Mouse (Mus musculus): Measurements from ENCODE around the gene Tssc4.

The Tssc4 gene

DNA sequence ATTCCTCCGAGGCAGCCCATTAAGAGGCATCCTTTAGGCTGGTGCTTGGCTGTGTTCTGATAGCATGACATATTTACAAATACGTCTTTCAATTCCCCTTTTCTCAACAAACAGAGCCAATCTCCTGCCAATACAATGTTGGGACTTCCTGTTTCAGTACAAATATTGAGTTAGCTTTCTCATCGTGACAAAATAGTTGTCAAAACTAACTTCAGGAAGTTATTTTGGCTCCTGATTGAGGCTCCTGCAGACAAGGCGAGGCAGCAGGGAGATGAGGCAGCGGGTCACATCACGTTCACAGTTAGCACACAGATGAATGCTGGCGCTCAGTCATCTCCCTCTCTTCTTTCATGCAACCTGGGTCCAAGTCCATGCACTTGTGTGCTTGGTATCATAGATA is 22.7 kb upstream of the Tssc4 start:
- DNase-seq, result no peak

GRCm38 (mm10) chr7:143049331-143049730 is 19.7 kb upstream of the Tssc4 start:
- DNase-seq, result no peak

DNA sequence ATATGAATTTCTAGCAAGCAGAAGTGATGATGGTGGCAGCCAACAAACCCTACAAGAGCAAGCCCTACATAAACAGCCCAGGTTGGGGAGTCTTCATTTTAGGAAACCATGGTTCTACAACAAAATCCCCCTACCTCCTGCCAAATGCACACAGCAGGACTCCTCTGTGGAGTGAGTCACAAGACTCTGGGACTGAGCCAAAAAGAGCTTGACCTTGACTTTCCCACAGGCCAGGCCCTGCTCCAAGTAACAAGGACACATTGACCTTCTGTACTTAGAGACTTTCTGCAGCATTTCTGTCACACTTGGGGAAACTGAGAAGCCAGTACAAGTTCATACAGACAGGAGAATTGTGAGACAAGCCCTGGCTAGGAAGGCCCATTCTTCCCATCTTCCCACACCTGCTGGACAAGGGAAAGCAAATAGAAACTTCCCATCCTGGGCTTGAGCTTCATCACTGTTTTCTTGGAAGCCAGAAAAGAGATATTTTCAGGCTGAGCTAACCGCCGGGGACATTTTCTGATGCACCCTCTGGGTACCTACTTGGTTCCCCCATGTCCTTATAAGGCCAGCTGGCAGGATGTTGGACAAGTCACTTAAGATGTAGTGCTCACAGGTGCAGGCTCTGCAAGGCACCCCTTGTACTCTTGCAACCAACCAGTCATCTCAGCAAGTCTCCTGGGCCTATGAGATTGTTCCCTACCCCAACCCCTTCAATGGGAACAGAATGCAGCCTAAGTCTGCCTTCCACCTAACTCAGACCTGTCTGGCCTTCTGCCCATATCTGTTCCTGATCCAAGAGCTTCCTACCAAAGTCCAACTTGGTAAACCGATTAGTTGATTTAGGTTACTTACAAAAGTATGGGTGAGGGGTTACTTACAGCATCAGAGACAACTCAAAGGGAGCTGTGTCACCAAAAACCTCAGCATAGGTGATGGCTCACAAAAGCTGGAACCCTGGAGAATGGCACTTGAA is 18.9 kb upstream of the Tssc4 start:
- DNase-seq, result no peak

- no peak for DNase-seq
Observed at GRCm38 (mm10) chr7:143051316-143051715, 17.7 kb upstream of the Tssc4 start.

DNA sequence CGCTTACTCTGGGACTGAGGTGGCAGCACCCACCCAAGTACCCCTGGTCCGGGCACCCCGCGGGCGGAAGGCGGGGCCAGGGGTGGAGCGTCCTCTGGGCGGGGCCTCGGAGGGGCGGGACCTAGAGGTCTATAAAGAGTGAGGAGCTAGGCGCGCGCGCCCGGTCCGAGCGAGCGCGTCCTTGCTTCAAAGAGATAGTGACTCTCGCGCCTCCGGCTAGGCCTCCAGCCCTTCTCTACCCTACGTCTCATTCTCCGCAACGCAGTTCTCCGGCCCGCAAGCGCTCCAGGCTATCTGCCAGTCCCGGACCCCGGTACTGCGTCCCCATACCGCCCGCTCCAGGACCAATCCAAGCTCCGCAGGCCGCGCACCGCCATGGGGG is 16.4 kb upstream of the Tssc4 start, which contains the start of gene Cd81:
Cd81 (plus strand) TSS at position 114 of the 382 bp plus-strand sequence.
- DNase-seq, result peak; percentile 90 to 94

DNA sequence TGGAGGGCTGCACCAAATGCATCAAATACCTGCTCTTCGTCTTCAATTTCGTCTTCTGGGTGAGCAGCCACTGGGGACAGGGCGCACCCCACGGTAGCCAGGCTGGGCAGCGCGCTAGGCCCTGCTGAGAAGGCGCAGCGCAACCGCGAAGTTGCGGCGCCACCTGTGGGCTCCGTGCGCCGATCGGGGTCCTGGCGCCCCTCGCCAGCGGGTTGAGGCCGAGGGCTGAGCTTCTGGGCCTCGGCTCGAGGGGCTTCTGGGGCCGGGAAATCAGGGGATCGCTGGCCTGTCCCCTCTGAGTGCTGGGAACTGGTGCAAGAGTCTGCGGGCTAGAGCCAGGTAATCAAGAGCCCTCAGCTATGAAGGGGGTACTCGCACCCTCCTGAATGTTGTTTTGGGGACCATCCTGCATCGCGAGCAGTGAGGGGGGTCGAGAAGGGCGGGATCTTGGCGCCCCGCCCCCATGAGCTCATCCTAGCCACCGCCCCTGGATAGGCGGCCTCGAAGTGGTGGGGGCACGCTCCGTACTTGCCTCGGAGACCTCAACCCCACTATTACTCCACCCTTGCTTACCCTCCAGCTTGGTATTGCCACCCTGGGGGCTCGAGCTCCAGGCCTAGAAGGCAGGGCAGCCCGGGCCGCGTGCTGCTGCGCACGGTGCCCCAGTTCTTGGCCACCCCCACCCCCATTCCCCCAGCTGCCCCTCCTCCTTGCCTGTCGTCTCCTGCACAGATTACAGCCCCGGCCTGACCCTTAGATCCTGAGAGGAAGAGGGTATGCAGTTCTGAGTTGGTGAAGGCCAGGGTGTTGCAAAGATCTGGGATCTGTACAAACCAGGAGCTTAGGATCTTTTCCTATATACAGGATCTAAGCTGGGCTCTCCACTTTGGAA is 15.8 kb upstream of the Tssc4 start:
- DNase-seq, result peak; percentile 80 to 84

DNA sequence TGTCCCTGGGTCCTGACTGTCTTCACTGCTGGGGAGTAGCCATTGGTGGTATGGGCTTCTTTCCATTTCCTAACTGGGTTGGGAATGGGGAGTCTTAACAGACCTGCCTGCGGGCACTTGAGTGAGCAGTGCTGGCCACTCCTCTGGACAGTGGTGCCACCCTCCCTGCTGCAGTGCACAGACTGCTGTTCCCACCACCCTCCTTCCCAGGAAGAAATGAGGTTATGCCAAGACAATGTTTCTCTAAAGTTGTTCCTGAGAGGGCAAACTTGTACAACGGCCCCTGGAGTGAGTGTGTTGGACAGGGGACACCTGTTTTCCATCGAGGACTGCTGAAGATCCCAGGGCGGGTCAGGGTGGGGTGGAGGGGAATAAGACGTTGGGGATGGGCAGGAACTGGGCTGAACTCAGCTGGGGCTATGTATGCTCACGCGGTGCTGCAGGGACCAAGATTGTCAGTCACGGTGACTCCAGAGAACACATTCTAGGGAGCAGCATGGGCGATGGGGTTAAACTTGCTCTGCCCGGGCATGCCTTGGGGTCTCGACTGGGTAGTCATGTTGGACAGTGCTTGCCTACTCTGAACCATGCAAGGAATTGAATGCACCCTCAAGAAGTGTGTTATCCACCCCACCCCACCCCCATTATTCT is 15.0 kb upstream of the Tssc4 start:
- peak; percentile 38 to 52 for DNase-seq

GRCm38 (mm10) chr7:143054612-143054965 is 14.5 kb upstream of the Tssc4 start:
- DNase-seq, result no peak

DNA sequence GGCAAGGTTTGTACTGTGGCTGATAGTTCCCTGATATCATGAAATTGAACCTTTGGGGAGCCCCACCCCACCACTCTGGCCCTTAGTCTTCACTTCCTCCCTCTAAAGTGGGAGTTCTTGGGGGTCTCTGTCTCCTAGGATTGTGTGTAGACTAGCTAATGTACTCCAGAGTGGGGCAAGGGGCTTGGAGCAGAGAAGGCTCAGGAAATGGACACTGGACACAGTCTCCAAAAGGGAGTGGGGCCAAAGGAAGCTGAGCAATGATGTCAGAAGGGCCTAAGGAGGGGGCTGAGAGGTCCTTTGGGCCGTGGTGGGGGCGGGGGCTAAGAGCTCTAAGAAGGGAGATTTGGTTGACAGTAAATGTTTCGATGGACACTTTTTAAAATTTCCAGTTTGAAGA is 14.0 kb upstream of the Tssc4 start:
- DNase-seq, result no peak

- DNase-seq, result peak in 1 of 2 experiments; percentile 31
Observed at GRCm38 (mm10) chr7:143055499-143056186, 13.4 kb upstream of the Tssc4 start.

DNA sequence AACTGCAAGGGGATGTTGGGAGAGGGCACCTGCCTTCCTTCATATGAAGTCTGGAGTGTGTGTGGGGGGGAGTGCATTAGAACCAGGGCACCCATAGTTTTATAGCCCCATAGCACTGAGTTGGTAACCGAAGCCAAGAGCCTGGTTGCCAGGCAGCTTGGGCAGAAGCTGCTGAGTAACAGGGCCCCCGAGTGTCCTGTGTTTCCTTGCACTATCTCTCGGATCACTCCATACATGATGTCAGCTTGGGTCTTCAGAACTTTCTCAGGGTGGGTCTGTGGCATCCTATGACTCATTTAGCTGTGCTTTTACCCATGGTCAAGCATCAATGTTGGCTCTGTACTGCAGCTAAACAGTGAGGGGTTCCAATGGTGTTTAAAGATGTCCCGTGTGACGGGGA is 12.0 kb upstream of the Tssc4 start:
- DNase-seq, result no peak

GRCm38 (mm10) chr7:143057667-143058220 is 11.3 kb upstream of the Tssc4 start:
- peak in 1 of 2 experiments; percentile 14 for DNase-seq

DNA sequence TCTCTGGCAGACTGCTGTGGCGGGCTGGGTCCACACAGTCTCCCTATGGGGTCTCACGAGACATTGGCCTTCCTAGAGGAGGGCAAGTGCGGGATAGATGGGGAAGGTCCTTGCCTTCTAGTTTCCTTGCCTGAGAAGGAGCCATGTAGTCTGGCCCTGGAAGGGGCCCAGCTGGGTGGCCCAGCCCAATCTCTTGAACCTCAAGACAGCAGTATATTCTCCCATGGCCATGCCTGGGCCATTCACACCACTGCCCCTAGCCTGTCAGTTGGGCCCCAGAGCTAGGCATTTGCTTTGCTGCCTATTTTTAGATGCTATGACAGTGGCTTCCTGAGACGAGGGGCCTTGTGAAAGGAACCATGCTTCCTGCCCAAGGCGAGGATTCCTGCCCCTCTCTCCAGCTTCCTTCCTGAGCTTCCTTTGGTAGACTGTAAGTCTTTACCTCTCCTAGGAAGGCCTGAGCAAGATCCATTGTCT is 10.8 kb upstream of the Tssc4 start:
- peak; percentile 61 to 75 for DNase-seq

- DNase-seq, result peak; percentile 33 to 57
Observed at GRCm38 (mm10) chr7:143059202-143059870, 9.7 kb upstream of the Tssc4 start.

DNA sequence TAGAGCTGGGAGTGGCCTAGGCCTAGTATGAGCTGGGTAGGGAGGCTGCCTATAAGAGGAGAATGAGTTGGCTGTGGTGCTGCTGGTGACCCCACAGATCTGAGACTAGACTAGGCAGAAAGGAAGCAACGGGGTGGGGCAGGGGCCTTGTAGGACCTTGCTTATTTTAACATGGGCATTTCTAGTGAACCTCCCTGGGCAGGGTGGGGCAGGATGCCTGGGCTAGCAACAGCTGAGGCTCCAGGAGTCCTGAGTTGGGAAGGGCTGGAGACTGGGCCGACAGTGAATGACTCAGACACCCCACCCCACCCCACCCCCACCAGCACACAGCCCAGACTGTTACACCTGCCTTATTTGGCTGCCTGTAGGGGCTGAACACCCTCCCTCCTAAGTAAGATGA is 6.3 kb upstream of the Tssc4 start:
- peak in 1 of 2 experiments; percentile 12 for DNase-seq

DNA sequence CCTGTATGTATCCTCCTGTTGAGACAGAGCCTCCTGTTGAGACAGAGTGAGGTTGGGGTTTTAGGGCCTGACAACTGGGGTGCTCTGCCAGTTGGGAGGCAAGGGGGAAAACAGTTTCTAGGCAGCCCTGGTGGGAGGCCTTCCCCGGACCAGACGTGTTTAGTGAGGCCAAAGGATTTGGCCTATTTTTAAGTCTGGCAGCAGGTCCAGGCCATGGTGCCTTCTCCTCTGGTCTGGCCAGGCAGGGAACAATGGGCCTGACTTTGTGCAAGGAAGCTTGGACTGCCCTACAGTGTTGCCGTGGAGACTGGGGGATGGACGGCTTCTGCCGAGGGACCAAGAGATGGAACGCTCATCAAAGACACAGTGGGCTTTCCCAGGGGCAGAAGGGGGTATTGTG is 4.8 kb upstream of the Tssc4 start:
- DNase-seq, result no peak

- DNase-seq, result no peak
Observed at GRCm38 (mm10) chr7:143065692-143066091, 3.4 kb upstream of the Tssc4 start.

DNA sequence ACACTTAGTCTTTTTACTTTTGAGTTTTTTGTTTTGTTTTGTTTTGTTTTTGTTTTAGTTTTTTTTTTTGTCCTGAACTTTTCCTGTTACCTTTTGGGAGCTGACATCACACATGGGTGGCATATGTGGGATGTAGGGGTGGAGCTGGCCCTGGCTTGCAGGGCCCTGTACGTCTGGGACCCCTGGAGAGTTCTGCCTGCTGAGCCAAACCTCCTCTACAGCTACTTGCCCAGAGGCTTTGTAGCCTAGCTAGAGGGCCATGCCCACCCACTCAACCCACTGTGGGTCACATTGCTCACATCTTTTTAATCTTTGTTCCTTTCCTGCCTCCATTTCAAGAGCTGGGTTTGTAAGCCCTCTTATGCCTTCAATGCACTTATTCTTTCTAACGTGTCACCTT is 1.6 kb upstream of the Tssc4 start:
- no peak for DNase-seq

DNA sequence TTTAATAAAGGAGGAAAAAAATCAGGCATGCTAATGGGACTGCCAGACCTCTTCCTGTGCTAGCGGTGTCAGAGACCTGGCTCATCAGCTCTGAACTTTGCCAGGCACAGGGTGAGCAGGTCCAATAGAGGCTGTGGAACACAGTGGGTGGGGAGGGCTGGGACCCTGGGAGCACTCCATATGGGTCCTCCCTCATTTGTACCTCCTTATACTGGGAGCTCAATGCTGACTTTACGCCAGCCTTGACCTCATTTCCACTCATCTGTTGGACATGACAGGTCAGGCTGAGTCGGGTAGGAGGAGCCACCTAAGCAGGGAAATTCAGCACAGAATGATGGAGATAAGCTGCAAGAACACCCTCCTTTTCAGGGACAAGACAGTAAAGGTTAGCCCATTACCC is 1.2 kb upstream of the Tssc4 start:
- no peak for DNase-seq

DNA sequence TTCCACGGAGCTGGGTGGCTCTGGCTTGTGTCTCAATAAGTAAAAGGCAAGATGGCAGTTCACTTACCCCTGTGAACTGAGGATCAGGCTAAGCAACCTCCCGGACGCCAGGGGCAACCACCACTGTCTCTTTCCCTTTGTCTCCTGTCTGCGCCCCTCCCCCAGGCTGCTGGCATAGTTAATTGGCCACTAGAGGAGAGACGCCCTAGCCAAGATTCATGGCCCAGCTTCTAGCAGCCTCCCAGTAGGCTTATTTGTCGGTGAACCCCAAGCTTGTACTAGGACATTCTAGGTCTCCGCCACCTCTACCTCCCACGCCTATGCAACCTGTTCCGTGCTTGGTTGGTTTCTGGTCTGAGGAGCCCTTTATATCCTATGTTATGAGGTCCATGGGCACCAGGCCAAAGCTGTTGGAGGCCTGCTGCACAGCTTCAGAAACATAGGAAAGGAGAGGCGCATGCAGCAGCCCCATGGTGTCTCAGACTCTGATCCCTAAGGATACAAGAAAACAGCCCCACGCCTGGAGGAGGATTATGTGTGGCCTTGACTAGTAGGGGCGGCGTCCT is 650 bp upstream of the Tssc4 start:
- no peak for DNase-seq

All from lung, postnatal 4 days (tissue).